Mouse (Mus musculus) kidney, postnatal 14 days (tissue): ENCODE measurements around the gene Sptbn1.
A peak's percentile ranks its signal among the peaks of the same experiment; 100 is the strongest.

Experiments used
- DNase-seq: peaks from one replicate; pipeline ENCODE4 v3.0.0; 2022; ENCODE audit warnings: mixed read lengths

Gene Sptbn1

DNA sequence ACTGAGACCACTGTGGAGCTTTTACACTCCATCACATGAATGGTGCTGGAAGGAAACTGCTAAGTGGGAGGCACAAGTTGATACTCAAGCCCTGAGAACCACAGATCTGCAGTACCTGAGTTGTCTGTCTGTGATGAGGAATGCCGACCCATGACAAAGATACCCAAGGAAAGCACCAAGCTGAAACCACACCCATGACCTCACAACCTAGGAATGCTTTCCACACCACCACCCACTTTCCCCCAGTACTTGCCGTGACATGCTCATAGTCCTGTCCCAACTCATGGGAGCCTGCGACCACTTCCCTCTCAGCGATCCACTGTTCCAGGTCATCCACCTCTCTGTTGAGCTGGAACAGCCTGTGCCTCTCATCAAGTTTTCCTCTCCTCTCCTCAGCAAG is 149.9 kb downstream of the Sptbn1 start:
- DNase-seq = no peak

DNA sequence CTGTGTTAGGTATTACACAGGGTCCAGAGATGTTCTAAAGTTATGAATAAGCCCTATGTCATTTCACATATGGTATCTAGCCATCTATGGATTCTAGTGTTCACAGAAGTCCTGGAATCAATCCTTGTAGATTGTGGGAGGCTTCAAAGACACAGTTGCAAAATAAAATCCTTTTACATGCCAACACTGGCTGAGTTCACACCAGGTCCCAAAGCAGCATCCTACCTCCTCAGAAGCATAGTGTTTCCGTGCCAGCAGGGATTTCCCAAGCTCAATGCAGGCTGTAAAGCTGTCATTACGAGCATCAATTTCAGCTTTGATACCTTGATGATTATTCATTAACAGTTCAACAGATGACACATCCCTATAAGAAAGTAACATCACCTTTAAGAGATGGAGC is 154.3 kb downstream of the Sptbn1 start:
- no peak for DNase-seq

- no peak for DNase-seq
Measured at GRCm38 (mm10) chr11:30110634-30111033, 157.3 kb downstream of the Sptbn1 start.

DNA sequence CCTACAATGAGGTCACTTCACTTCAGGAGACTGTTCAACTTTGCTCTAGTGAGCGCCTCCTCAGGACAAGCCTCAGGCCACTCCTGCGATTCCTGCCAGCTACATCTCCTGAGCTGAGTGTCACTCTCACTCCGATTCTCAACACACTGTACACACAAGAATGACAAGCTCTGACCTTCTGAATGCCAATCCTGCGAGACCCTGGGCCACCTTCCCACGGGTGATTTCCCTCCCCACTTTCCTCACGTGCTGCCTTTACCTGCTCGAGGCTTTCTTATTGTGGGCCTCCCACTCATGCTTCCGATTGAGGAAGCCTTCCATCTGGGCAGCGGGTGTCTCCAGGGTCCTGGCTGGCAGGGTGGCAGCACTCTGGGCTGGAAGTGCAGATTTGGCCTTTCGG is 163.8 kb downstream of the Sptbn1 start:
- DNase-seq = no peak

DNA sequence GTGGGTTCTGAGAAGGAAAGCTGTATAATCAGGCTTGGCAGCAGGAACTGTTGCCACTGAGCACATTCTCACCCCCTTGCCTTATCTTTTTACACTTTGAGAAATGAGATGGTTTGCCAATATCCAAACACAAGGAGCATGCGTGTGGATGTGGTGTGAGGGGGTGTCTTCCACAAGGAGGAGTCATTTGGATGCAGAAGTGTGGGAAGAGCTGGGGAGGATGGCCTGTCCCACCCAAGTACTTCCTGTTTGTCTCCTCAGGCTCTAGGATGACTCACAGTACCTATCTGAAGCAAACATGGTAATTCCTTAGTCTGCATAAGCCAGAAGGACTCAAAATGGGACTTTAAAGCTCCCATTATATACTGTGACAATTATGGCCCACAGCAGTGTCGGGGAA is 165.4 kb downstream of the Sptbn1 start:
- no peak for DNase-seq

DNA sequence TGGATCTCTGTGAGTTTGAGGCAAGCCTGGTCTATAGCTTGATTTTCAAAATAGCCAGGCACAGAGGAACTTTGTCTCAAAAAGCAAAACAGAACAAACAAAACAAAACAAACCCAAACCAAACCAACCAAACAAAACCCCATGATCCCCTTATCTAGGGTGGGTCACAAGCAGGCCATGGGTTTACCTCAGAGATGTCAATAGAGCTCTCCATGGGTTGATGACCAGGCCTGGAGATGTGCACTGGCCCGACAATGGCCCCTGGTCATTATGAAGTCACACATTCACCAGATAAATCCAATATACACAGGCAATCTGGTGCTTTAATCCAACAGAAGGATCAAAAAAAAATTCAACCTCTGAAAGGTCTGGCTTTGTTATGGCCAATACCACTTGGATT is 166.2 kb downstream of the Sptbn1 start:
- DNase-seq = no peak

DNA sequence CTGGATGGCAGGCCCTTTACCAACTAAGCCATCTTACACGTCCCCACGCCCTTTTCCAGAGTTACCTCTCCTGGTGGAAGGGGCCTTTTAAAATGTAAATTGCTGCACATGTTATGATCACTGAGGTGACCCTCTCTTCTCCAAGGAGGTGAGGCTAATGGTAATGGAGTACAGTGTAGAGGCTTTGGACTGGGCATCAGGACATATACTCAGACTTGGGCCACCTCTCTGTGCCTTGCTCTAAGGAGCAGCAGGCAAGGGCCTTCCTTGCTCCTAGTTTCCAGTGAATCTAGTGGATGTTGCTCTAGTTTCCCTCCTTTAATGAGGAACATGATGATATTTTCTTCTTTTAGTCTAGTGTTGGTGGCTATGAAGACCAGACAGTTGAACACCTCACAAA is 166.8 kb downstream of the Sptbn1 start:
- no peak for DNase-seq

GRCm38 (mm10) chr11:30099916-30100315 is 168.1 kb downstream of the Sptbn1 start:
- DNase-seq = no peak

DNA sequence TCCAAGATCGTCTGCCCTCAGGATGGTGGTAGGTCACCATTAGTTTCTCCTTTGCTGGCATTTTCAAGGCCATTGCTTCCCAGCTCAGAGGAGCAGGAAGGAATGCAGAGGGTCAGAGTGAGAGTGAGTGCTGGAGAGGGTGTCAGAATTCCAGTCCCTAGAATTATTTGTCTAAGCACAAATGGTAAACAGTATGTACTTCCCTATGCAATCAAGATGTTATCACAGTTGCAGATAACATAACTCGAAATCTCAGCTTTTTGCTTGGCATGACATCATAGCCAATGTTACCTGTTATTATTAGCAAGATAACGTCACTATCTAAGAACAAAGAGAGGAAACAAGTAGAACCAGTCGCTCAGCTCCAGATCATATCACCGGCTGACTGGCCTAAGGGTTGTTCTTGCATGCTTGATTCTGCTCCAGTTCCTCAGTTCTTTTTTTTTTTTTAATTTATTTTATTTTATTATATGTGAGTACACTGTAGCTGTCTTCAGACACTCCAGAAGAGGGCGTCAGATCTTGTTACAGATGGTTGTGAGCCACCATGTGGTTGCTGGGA is 172.7 kb downstream of the Sptbn1 start:
- no peak for DNase-seq

DNA sequence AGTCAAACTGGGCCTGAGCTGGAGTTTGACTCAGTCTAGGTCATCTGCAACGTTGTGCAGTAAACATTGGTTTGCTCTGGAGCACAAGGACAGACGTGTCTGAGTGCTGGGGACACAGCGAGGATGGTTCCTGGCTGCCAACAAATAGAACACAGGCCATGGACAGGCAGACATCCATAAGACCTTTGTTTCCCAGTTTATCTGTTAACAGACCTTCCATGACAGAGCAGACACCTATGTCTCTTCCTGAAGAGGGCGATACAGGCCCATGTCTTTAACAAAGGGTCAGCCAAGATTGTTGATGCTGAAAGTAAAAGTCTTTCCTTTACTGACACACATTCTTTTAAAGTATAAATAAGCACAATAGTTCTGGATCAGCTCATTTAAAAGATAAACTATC is 176.1 kb downstream of the Sptbn1 start:
- peak; percentile 19 for DNase-seq

DNA sequence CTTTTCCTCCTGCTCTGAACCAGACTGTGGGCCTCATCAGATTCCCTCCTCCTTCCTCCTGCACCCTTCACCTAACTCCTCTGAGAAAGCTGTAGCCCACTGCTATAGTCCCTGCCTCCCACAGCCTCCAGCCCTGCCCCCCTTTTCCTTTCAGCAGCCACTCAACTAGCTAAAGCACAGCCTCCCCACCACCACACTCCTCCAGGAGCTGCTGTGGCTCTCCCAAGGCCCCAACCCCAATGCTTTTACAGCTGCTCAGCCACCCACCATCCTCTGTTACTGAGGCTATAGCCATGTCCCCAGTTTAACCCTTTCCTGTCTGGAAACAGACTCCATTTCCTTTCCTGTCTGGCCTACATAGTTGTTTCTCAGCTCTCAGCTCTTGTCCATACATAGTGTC is 182.9 kb downstream of the Sptbn1 start:
- no peak for DNase-seq

DNA sequence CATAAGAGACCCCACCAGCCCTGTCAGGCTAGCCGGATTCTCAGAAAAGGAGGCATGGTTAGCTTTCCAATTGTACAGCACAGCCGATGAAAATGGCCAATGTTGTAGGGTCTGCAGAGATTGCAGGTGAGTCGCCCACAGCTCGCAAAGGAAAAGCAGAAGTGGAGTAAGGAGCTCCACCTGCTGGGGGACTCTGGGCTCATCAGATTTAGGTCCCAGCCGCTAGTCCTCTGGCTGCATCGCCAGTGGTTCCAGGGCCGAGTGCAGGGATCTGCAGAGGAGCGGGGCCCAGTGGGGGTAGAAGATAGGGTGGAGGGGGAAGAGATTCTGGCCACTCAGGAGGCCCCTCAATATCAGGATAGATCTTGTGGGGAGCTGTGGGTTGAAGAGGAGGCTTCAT is 210.7 kb downstream of the Sptbn1 start:
- DNase-seq = peak; percentile 3
